Mouse (Mus musculus) kidney, adult 8-10 months (tissue): ENCODE results near the gene Gm11565.
"Not testable (repeated sequence)": the region's sequence is repeated elsewhere in the genome, so short reads cannot be mapped to it uniquely, and the experiment has no call there.

Experiments used
- DNase-seq, 2 experiments: peaks; one replicate each; pipeline ENCODE4 v3.0.0; 2022

Gm11565 gene

GRCm38 (mm10) chr11:99914451-99914850 lies at the start of gene Gm11565:
TSS of gene Gm11565 (plus strand) at chr11:99914751.
- no peak for DNase-seq

- DNase-seq = not testable (repeated sequence)
Observed at GRCm38 (mm10) chr11:99873089-99873488, 41.5 kb upstream of the Gm11565 start, which contains the start of gene Krtap9-1. TSS of gene Krtap9-1 (plus strand) at chr11:99873389.

- not testable (repeated sequence) for DNase-seq
Observed at GRCm38 (mm10) chr11:99878887-99879286, 35.7 kb upstream of the Gm11565 start, which contains the start of gene Gm11567. TSS of gene Gm11567 (plus strand) at chr11:99879187.

DNA sequence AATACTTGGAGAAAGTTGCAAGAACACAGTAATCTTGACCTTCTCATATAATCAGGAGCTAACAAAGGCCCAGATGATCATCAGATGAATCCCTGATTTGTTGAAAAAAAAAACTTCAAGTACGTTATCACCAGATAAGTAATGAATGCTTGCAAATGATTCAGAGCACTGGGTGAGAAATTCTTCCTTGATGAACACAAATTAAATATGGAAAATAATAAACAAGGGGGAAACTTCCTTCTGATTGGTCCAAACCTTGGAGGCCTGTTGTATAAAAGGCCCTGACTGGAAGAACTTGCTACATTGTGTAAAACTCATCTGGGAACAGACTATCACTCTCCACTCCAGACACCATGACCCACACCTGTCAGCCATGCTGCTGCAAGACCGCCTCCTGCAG lies 6.9 kb upstream of the Gm11565 start, which contains the start of gene Krtap31-1:
Gene Krtap31-1 (plus strand): TSS at position 301 of the 400 bp plus-strand sequence.
- DNase-seq = no peak

GRCm38 (mm10) chr11:99935991-99936390 lies 21.4 kb downstream of the Gm11565 start, which contains the start of gene Krtap31-2:
TSS of gene Krtap31-2 (plus strand) at chr11:99936291.
- no peak for DNase-seq

DNA sequence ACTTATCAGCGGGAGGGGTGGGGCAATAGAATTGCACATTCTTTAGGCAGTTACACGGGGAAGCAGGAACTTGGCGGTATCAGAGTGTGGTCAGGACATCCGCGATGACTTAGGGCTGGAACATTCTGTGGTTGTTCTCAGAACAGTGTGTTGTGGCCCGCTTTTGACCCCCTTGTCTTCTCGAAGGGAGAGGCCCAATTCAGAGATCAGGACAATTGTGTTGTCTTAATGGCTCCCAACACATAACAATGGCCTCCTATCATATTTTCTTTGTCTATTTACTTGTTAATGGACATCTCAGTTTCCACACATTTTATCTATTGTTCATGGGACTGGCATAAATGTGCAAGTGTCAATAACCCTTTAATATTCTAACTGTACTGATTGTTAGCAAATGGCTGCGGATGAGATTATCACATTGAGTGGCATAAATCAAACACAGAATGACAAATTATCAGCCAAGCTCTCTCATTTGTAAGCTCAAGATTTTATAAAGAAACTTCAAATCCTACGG lies 23.3 kb downstream of the Gm11565 start:
- no peak for DNase-seq

DNA sequence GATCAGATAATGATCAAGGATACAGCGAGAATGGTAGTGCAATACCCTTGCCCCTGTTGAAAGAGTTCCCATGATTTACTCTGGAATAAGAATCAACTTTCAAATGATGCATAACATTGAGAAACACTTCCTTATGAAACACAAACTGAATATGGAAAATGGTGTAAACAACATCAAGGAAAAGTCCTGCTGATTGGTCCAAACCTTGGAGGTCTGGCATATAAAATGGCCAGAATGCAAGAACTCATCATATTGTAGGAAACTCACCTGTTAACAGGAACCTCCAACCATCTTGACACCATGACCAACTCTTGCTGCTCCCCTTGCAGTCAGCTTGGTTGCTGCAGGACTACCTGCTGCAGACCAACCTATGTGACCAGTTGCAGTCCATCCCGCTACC lies 33.6 kb downstream of the Gm11565 start, which contains the start of gene Krtap9-5:
Gene Krtap9-5 (plus strand): TSS at position 301 of the 400 bp plus-strand sequence.
- no peak for DNase-seq

DNA sequence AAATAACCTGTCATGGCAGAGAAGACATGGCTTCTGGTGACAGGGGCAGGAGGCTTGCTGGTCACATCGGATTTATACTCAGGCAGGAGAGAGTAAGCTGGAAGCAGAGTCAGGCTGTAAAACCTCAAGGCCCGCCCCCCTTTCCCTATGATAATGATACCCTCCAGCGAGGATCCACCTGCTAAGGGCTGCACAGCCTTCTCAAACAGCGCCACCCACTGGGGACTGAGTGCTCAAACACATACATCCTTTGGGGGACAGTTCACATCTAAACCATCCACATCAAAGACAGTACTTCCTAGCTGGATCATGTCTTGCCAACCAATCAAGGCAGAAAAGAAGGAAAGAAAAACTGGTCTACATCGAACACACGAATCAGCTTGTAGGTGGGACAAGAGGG lies 49.7 kb downstream of the Gm11565 start:
- no peak for DNase-seq
